Mouse (Mus musculus) embryonic fibroblast, embryonic 13.5 days (primary cell): ENCODE results near the gene Tsga10ip.

Experiments
- CTCF ChIP-seq: IDR thresholded peaks from 2 replicates; pipeline ENCODE4 v1.5.1; 2011; ENCODE audit warnings: mild to moderate bottlenecking, control low read depth, low read length, moderate library complexity, borderline replicate concordance; ENCODE audit not compliant: insufficient read depth
- POLR2A ChIP-seq: IDR thresholded peaks from 2 replicates; pipeline ENCODE4 v1.6.1; 2011; ENCODE audit warnings: low read depth, mild to moderate bottlenecking, control low read depth, low read length, moderate library complexity

- TF ChIP-seq POLR2A (no peak), CTCF (no peak)
These were observed 3.6 kb upstream of the Tsga10ip start for GRCm38 (mm10) chr19:5405924-5406323.
